Mouse (Mus musculus): ENCODE data around the gene Dlg2. TPM values are rescaled to one million over a fixed set of nuclear protein-coding genes. Genes with fewer than 3 reads are reported as not detected.

Dlg2 gene
- polyA plus RNA-seq, 1 experiment from 2014 or later = 0.51 TPM

DNA sequence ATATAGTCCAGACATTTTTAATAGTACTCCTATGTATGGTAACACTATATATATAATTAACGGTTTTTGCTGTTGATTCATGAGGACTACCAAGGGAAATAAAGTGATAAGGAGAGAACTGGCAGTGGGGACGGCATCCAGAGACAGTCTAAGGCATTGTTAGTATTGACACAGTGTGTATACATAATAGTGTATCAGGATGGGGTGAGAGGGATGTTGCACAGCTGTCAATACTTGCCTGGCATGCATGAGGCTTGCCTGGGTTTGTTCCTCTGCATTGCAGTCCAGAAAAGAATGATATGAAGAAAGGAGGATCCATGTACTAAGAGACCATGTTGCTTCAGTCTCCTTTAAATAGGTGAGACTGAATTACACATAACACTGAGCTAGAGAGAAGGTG is 1845.3 kb downstream of the Dlg2 start:
- Histone ChIP-seq H3K36me3 (ENCODE audit: control insufficient read depth, insufficient read depth) (no peaks in the 10 kb centered on the region), H3K27ac (ENCODE audit: low read length) (no peak overlapping the region), H3K9ac (ENCODE audit: low read depth, low read length) (no peak overlapping the region), H3K4me2 (ENCODE audit: low read depth, low read length) (no peak overlapping the region), H3K4me1 (ENCODE audit: control insufficient read depth, low read depth, low read length) (no peaks in the 10 kb centered on the region), H3K9me3 (replicated peaks; ENCODE audit: control insufficient read depth, low read length) (no peaks in the 10 kb centered on the region), H3K4me3 (ENCODE audit: low read depth, low read length) (no peak overlapping the region), H3K27me3 (ENCODE audit: control insufficient read depth, insufficient read depth, low read depth, low read length) (no peaks in the 10 kb centered on the region)
- WGBS (ENCODE audit: insufficient replicate concordance) = 60% methylated on average over 2 of the region's 2 CpGs
- no peak for ATAC-seq (ENCODE audit: low read depth)

DNA sequence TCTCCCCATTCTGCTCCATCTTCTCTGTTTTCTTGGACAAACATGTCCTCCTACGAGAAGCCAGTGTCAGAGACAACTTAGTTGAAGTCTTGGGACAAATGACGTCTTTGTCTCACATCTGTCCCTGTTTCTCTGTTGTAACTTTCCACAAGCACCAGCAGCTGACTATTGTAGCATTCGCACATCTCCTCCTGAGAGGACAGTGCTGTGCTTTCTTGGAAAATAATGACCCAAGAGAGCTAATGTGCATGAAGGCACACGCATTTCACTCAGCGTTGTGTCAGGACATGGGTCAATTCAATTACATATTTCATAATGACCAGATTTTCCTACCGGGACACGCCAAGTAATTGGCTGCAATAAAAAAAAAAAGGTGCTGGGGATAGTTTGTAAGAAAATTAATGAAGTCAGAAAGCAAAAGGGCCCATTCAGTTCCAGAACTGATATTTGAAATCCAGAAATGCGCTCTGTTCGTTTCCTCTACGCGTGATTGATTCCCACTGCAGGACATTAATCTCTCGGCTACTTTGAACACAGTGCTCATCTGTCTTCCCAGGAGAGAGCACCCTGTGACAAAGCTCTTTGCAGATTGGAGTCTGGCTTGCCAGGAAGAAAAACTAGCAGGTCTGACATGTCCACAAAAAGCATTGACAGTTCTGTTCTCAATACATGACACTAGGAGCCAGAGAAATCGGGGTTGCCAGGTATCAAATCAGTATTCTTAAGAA is 1846.0 kb downstream of the Dlg2 start:
- Histone ChIP-seq H3K4me3 (ENCODE audit: low read depth, low read length) (no peak overlapping the region), H3K9me3 (replicated peaks; ENCODE audit: control insufficient read depth, low read length) (no peaks in the 10 kb centered on the region), H3K9ac (ENCODE audit: low read depth, low read length) (no peak overlapping the region), H3K4me1 (ENCODE audit: control insufficient read depth, low read depth, low read length) (no peaks in the 10 kb centered on the region), H3K4me2 (ENCODE audit: low read depth, low read length) (no peak overlapping the region), H3K27ac (ENCODE audit: low read length) (no peak overlapping the region), H3K36me3 (ENCODE audit: control insufficient read depth, insufficient read depth) (no peaks in the 10 kb centered on the region), H3K27me3 (ENCODE audit: control insufficient read depth, insufficient read depth, low read depth, low read length) (no peaks in the 10 kb centered on the region)
- WGBS (ENCODE audit: insufficient replicate concordance) = 72% methylated on average over 13 of the region's 13 CpGs
- ATAC-seq (ENCODE audit: low read depth) = no peak

DNA sequence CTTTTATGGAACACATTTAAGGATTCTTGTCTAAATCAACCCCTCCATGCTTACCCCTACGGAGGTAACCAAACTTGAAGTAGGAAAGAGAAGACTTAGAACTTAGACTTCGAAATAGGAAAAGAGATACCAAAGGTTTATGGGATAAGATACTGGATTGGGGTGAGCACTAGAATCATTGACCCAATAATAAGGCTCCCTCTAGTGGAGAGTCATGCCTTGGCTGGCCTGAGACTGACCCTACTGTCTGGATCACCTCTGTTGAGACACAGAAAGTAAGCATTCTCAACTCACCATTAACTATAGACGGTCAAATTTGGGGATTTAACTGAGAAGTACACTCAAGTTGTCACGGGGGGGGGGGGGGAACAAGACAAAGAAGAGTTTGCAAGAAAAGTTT is 1847.2 kb downstream of the Dlg2 start:
- Histone ChIP-seq H3K36me3 (ENCODE audit: control insufficient read depth, insufficient read depth) (no peaks in the 10 kb centered on the region), H3K4me2 (ENCODE audit: low read depth, low read length) (no peak overlapping the region), H3K4me3 (ENCODE audit: low read depth, low read length) (no peak overlapping the region), H3K4me1 (ENCODE audit: control insufficient read depth, low read depth, low read length) (no peaks in the 10 kb centered on the region), H3K9ac (ENCODE audit: low read depth, low read length) (no peak overlapping the region), H3K27ac (ENCODE audit: low read length) (no peak overlapping the region), H3K9me3 (replicated peaks; ENCODE audit: control insufficient read depth, low read length) (no peaks in the 10 kb centered on the region), H3K27me3 (ENCODE audit: control insufficient read depth, insufficient read depth, low read depth, low read length) (no peaks in the 10 kb centered on the region)
- WGBS (ENCODE audit: insufficient replicate concordance) = 28% methylated on average over 4 of the region's 4 CpGs
- no peak for ATAC-seq (ENCODE audit: low read depth)

DNA sequence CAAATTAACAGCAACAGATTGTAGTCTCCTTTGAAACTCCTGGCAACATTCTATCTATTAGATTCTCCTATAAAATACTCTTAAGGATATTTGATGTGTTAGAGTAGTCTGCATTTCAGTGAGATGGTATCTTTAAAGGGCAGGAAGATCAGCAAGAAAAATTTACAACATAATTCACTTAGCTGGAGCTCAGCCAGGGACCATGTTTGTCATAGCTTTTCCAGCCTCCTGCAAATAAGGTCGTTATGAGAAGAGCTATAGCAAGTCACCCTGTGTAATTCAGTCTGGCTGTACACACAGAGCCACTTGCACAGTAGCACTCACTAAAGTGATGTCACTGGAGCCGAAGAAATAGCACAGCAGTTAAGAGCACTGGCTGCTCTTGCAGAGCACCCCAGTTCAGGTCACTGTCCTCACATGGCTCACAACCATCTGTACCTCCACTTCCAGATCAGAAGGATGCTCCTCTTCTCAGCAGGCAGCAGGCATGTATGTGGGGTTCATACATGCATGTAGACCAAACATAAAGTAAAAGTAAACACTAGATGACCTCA is 1850.9 kb downstream of the Dlg2 start:
- H3K4me3 ChIP-seq (ENCODE audit: low read depth, low read length) = no peak overlapping the region
- H3K9ac ChIP-seq (ENCODE audit: low read depth, low read length) = no peak overlapping the region
- WGBS (ENCODE audit: insufficient replicate concordance) = 33% methylated on average over 2 of the region's 2 CpGs
- ATAC-seq (ENCODE audit: low read depth) = no peak
- no peaks in the 10 kb centered on the region for H3K4me1 ChIP-seq (ENCODE audit: control insufficient read depth, low read depth, low read length)
- no peak overlapping the region for H3K27ac ChIP-seq (ENCODE audit: low read length)
- H3K27me3 ChIP-seq (ENCODE audit: control insufficient read depth, insufficient read depth, low read depth, low read length) = no peaks in the 10 kb centered on the region
- no peak overlapping the region for H3K4me2 ChIP-seq (ENCODE audit: low read depth, low read length)
- no peaks in the 10 kb centered on the region for H3K9me3 ChIP-seq (replicated peaks; ENCODE audit: control insufficient read depth, low read length)
- no peaks in the 10 kb centered on the region for H3K36me3 ChIP-seq (ENCODE audit: control insufficient read depth, insufficient read depth)

DNA sequence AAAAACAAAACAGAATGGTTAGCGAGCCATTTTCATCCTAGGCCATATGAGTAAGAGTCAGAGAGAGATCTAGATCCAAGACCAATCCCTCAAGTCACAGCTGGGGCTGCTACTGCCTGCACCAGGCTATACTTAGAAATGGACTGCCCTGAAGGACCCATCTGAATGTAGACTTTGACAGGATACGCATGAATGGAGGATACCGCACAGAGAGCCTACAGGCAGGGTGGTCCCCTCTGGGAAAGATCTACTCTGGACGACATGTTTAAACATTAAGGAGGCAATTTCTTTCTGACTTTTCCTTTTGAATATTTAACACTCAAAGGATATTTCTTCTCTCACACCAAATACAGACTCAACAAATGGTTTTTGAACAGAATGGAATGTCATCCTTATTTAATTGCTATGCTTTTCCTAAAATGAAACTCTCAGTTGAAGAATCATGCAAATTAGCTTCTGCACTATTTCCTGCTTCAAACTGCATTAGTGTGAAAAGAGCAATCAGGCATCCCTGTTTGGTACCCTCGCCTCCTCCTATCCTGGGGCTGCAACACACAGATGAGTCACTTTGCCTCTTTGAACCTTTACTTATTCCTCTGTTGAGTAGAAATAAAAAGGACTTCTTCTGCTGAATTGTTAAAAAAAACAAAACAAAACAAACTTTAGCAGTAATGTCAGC is 1856.9 kb downstream of the Dlg2 start:
- H3K9me3 ChIP-seq (replicated peaks; ENCODE audit: control insufficient read depth, low read length) = no peaks in the 10 kb centered on the region
- no peak overlapping the region for H3K4me2 ChIP-seq (ENCODE audit: low read depth, low read length)
- H3K9ac ChIP-seq (ENCODE audit: low read depth, low read length) = no peak overlapping the region
- H3K4me3 ChIP-seq (ENCODE audit: low read depth, low read length) = no peak overlapping the region
- 74% methylated on average over 5 of the region's 5 CpGs for WGBS (ENCODE audit: insufficient replicate concordance)
- H3K36me3 ChIP-seq (ENCODE audit: control insufficient read depth, insufficient read depth) = no peaks in the 10 kb centered on the region
- H3K27me3 ChIP-seq (ENCODE audit: control insufficient read depth, insufficient read depth, low read depth, low read length) = no peaks in the 10 kb centered on the region
- no peak for ATAC-seq (ENCODE audit: low read depth)
- H3K27ac ChIP-seq (ENCODE audit: low read length) = no peak overlapping the region
- no peaks in the 10 kb centered on the region for H3K4me1 ChIP-seq (ENCODE audit: control insufficient read depth, low read depth, low read length)

DNA sequence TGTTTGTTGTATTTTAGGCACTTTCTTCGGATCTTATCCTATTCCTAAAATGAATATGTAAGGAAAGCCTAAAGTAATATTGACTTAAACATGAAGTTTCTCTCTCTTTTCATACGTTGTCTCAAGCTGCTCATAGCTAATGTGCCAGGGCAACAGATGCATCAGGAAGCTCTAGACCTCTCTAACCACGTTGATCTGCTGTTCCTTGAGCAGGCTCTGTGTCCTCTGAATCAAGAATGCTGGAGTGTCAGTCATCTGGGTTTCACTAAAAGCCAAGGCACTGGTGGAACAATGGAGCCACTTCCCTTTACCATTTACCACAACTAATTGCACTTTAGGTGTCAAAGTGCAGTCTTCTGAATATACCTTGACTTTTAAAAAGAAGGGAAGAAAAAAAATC is 1880.1 kb downstream of the Dlg2 start:
- Histone ChIP-seq H3K4me1 (ENCODE audit: control insufficient read depth, low read depth, low read length) (no peaks in the 10 kb centered on the region), H3K9ac (ENCODE audit: low read depth, low read length) (no peak overlapping the region), H3K4me2 (ENCODE audit: low read depth, low read length) (no peak overlapping the region), H3K36me3 (ENCODE audit: control insufficient read depth, insufficient read depth) (no peaks in the 10 kb centered on the region), H3K27ac (ENCODE audit: low read length) (no peak overlapping the region), H3K9me3 (replicated peaks; ENCODE audit: control insufficient read depth, low read length) (no peaks in the 10 kb centered on the region), H3K27me3 (ENCODE audit: control insufficient read depth, insufficient read depth, low read depth, low read length) (no peaks in the 10 kb centered on the region), H3K4me3 (ENCODE audit: low read depth, low read length) (no peak overlapping the region)
- 36% methylated on average over 3 of the region's 3 CpGs for WGBS (ENCODE audit: insufficient replicate concordance)
- no peak for ATAC-seq (ENCODE audit: low read depth)

DNA sequence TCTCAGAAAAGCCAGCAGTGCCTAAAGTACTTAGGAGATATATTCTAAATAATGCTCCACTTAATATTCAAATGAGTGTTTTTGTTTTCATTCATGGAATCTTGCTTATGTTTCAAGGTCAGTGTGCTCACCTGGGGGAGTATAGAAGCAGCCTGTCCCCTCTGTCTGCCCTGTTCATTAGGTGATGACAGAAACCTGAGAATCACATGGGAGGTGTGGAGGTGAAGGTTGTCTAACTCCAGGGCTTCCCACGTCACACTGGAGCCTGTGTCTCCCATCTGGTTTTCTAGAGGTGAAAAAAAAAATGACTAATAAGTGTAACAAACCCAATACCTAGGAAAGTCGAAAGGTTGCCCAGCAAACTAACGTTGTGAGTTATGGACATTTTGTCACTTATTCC is 1886.9 kb downstream of the Dlg2 start:
- WGBS (ENCODE audit: insufficient replicate concordance) = 56% methylated on average over 3 of the region's 3 CpGs
- no peak overlapping the region for H3K4me2 ChIP-seq (ENCODE audit: low read depth, low read length)
- H3K4me1 ChIP-seq (ENCODE audit: control insufficient read depth, low read depth, low read length) = no peaks in the 10 kb centered on the region
- H3K9me3 ChIP-seq (replicated peaks; ENCODE audit: control insufficient read depth, low read length) = no peaks in the 10 kb centered on the region
- H3K27me3 ChIP-seq (ENCODE audit: control insufficient read depth, insufficient read depth, low read depth, low read length) = no peaks in the 10 kb centered on the region
- H3K27ac ChIP-seq (ENCODE audit: low read length) = no peak overlapping the region
- no peak for ATAC-seq (ENCODE audit: low read depth)
- H3K36me3 ChIP-seq (ENCODE audit: control insufficient read depth, insufficient read depth) = no peaks in the 10 kb centered on the region
- H3K4me3 ChIP-seq (ENCODE audit: low read depth, low read length) = no peak overlapping the region
- no peak overlapping the region for H3K9ac ChIP-seq (ENCODE audit: low read depth, low read length)

DNA sequence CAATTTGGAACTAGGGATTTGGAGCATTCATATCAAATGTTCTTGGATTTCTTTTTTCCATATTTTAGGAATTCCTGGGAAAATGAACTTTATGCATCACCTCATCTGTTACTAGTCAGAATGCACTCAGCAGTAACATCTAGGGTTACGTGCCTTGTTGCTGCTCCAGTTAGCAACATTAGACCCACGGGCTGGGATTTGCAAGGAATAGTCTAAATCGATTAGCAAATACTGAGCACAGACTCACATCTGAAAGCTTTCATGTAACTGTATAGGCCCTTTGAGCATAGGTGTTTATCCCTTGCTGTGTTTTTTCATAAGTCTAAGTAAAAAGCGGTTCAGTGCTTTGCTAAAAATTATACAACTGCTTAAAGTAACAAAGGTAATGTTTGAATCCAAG is 1887.3 kb downstream of the Dlg2 start:
- Histone ChIP-seq H3K27ac (ENCODE audit: low read length) (no peak overlapping the region), H3K4me2 (ENCODE audit: low read depth, low read length) (no peak overlapping the region), H3K4me1 (ENCODE audit: control insufficient read depth, low read depth, low read length) (no peaks in the 10 kb centered on the region), H3K36me3 (ENCODE audit: control insufficient read depth, insufficient read depth) (no peaks in the 10 kb centered on the region), H3K27me3 (ENCODE audit: control insufficient read depth, insufficient read depth, low read depth, low read length) (no peaks in the 10 kb centered on the region), H3K4me3 (ENCODE audit: low read depth, low read length) (no peak overlapping the region), H3K9ac (ENCODE audit: low read depth, low read length) (no peak overlapping the region), H3K9me3 (replicated peaks; ENCODE audit: control insufficient read depth, low read length) (no peaks in the 10 kb centered on the region)
- ATAC-seq (ENCODE audit: low read depth) = no peak
- WGBS (ENCODE audit: insufficient replicate concordance) = 70% methylated on average over 4 of the region's 4 CpGs

DNA sequence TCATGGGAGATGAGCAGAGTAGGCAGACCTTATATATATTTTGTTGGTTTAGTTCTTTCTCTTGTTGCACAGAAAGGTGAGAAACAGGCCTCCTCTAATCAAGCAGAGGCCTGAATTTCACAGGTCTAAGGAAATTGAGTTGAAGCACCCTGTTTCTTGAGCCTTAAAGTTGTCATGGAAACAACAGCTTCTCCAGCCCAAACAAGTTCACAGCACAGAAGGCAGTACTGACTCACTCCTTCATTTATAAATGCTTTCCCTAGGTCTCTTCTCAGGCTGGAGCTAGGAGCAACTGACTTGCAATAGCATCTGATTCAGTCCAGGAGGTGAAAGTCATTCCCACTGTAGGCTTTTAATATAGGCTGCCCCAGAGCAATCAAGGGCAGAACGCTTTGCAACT is 1890.6 kb downstream of the Dlg2 start:
- H3K36me3 ChIP-seq (ENCODE audit: control insufficient read depth, insufficient read depth) = no peaks in the 10 kb centered on the region
- H3K9me3 ChIP-seq (replicated peaks; ENCODE audit: control insufficient read depth, low read length) = no peaks in the 10 kb centered on the region
- H3K27me3 ChIP-seq (ENCODE audit: control insufficient read depth, insufficient read depth, low read depth, low read length) = no peaks in the 10 kb centered on the region
- no peak overlapping the region for H3K4me2 ChIP-seq (ENCODE audit: low read depth, low read length)
- no peak overlapping the region for H3K27ac ChIP-seq (ENCODE audit: low read length)
- ATAC-seq (ENCODE audit: low read depth) = no peak
- H3K4me1 ChIP-seq (ENCODE audit: control insufficient read depth, low read depth, low read length) = no peaks in the 10 kb centered on the region
- no peak overlapping the region for H3K4me3 ChIP-seq (ENCODE audit: low read depth, low read length)
- 70% methylated on average over 1 of the region's 1 CpGs for WGBS (ENCODE audit: insufficient replicate concordance)
- H3K9ac ChIP-seq (ENCODE audit: low read depth, low read length) = no peak overlapping the region

Data from liver, embryonic 16.5 days (tissue).